Mouse (Mus musculus): ENCODE measurements around the gene Rusc1. TPM values are rescaled to one million over a fixed set of nuclear protein-coding genes. Genes with fewer than 3 reads are reported as not detected.
"Not testable (repeated sequence)": the region's sequence is repeated elsewhere in the genome, so short reads cannot be mapped to it uniquely, and the experiment has no call there.

Gene Rusc1
- total RNA-seq, 2 experiments from 2014 or later = 20.0 to 22.5 TPM

GRCm38 (mm10) chr3:89094021-89094420, 910 bp upstream of the Rusc1 start:
- no peak for DNase-seq (ENCODE audit: low spot score)
- intact Hi-C loops (cut with DNase I) = loop anchor here (5.0 kb wide), 1 partner anchor 73 kb away; no protein-coding TSS in a partner anchor

- intact Hi-C loops (cut with DNase I) = loop anchor here (5.0 kb wide), 1 partner anchor 75 kb away; no protein-coding TSS in a partner anchor
- DNase-seq (ENCODE audit: low spot score) = no peak
These were observed 511 bp downstream of the Rusc1 start for GRCm38 (mm10) chr3:89092509-89093090.

GRCm38 (mm10) chr3:89091811-89092508, 1.2 kb downstream of the Rusc1 start:
- intact Hi-C loops (cut with DNase I) = loop anchor here (2.0 to 5.0 kb wide), 2 partner anchors 75 to 125 kb away; no protein-coding TSS in a partner anchor
- DNase-seq (ENCODE audit: low spot score) = no peak

- peak; percentile 74 for DNase-seq (ENCODE audit: low spot score)
- intact Hi-C loops (cut with DNase I) = loop anchor here (2.0 to 5.0 kb wide), 2 partner anchors 76 to 126 kb away; no protein-coding TSS in a partner anchor
These were observed 2.1 kb downstream of the Rusc1 start for GRCm38 (mm10) chr3:89090694-89091655.

- intact Hi-C loops (cut with DNase I) = loop anchor here (2.0 to 5.0 kb wide), 2 partner anchors 77 to 127 kb away; no protein-coding TSS in a partner anchor
These were observed 3.1 kb downstream of the Rusc1 start for GRCm38 (mm10) chr3:89089882-89090591.

GRCm38 (mm10) chr3:89088974-89089373, 4.1 kb downstream of the Rusc1 start:
- intact Hi-C loops (cut with DNase I) = no loop called here

More at GRCm38 (mm10) chr3:89089882-89090591, 3.1 kb downstream of the Rusc1 start:
- peak; percentile 83 for DNase-seq (ENCODE audit: low spot score)

GRCm38 (mm10) chr3:89087338-89088110, 5.6 kb downstream of the Rusc1 start:
- intact Hi-C loops (cut with DNase I) = no loop called here
- peak; percentile 24 for DNase-seq (ENCODE audit: low spot score)

More at GRCm38 (mm10) chr3:89088974-89089373, 4.1 kb downstream of the Rusc1 start:
- DNase-seq (ENCODE audit: low spot score) = no peak

GRCm38 (mm10) chr3:89084654-89085190, 8.4 kb downstream of the Rusc1 start:
- DNase-seq (ENCODE audit: low spot score) = no peak
- intact Hi-C loops (cut with DNase I) = no loop called here

GRCm38 (mm10) chr3:89084133-89084532, 9.0 kb downstream of the Rusc1 start:
- no peak for DNase-seq (ENCODE audit: low spot score)
- intact Hi-C loops (cut with DNase I) = no loop called here

- DNase-seq (ENCODE audit: low spot score); intact Hi-C loops (cut with DNase I): not testable (repeated sequence)
These were observed 10.8 kb downstream of the Rusc1 start for GRCm38 (mm10) chr3:89082287-89082686.

GRCm38 (mm10) chr3:89077383-89077782, 15.7 kb downstream of the Rusc1 start:
- intact Hi-C loops (cut with DNase I) = no loop called here
- no peak for DNase-seq (ENCODE audit: low spot score)

- intact Hi-C loops (cut with DNase I) = no loop called here
- DNase-seq (ENCODE audit: low spot score) = no peak
These were observed 25.8 kb downstream of the Rusc1 start for GRCm38 (mm10) chr3:89067265-89067664.

GRCm38 (mm10) chr3:89061696-89062095, 31.4 kb downstream of the Rusc1 start:
- intact Hi-C loops (cut with DNase I) = no loop called here
- DNase-seq (ENCODE audit: low spot score) = no peak

- DNase-seq (ENCODE audit: low spot score) = no peak
- intact Hi-C loops (cut with DNase I) = no loop called here
These were observed 34.3 kb downstream of the Rusc1 start for GRCm38 (mm10) chr3:89058783-89059182.

- intact Hi-C loops (cut with DNase I) = no loop called here
- no peak for DNase-seq (ENCODE audit: low spot score)
These were observed 34.8 kb downstream of the Rusc1 start for GRCm38 (mm10) chr3:89058361-89058760.

- intact Hi-C loops (cut with DNase I) = no loop called here
- DNase-seq (ENCODE audit: low spot score) = no peak
These were observed 49.8 kb downstream of the Rusc1 start for GRCm38 (mm10) chr3:89043359-89043758.

Measured in heart, postnatal 25 days (tissue).